Mouse (Mus musculus) left cerebral cortex, adult 9 months (tissue): ENCODE results near the gene Rps15.

Experiments used
- DNase-seq, 2 experiments: peaks; one replicate each; pipeline ENCODE4 v3.0.0; 2022; ENCODE audit warnings: low spot score in 2 of 2

Rps15 gene

GRCm38 (mm10) chr10:80260642-80261584 is 31.3 kb upstream of the Rps15 start, which contains the start of the genes Gamt and Dazap1:
TSS of gene Gamt (minus strand) at chr10:80261012.
TSS of gene Dazap1 (plus strand) at chr10:80261486.
- peak; percentile 77 to 91 for DNase-seq

- DNase-seq: peak; percentile 81 to 94
Measured at GRCm38 (mm10) chr10:80261585-80261968, 30.7 kb upstream of the Rps15 start.

GRCm38 (mm10) chr10:80262169-80262568 is 30.1 kb upstream of the Rps15 start:
- DNase-seq: no peak

GRCm38 (mm10) chr10:80262776-80263365 is 29.4 kb upstream of the Rps15 start:
- DNase-seq: no peak

- peak; percentile 98 to 99 for DNase-seq
Measured at GRCm38 (mm10) chr10:80264341-80265148, 27.7 kb upstream of the Rps15 start.

- no peak for DNase-seq
Measured at GRCm38 (mm10) chr10:80265149-80265486, 27.1 kb upstream of the Rps15 start.

GRCm38 (mm10) chr10:80270099-80270498 is 22.2 kb upstream of the Rps15 start:
- no peak for DNase-seq

GRCm38 (mm10) chr10:80270734-80271181 is 21.5 kb upstream of the Rps15 start:
- no peak for DNase-seq

- no peak for DNase-seq
Measured at GRCm38 (mm10) chr10:80271186-80271843, 20.9 kb upstream of the Rps15 start.

GRCm38 (mm10) chr10:80271870-80272585 is 20.2 kb upstream of the Rps15 start:
- DNase-seq: no peak

- no peak for DNase-seq
Measured at GRCm38 (mm10) chr10:80273847-80274246, 18.4 kb upstream of the Rps15 start.

- DNase-seq: no peak
Measured at GRCm38 (mm10) chr10:80276238-80276637, 16.0 kb upstream of the Rps15 start.

- DNase-seq: no peak
Measured at GRCm38 (mm10) chr10:80278390-80278789, 13.9 kb upstream of the Rps15 start.

GRCm38 (mm10) chr10:80279273-80279672 is 13.0 kb upstream of the Rps15 start:
- no peak for DNase-seq

GRCm38 (mm10) chr10:80281304-80281703 is 10.9 kb upstream of the Rps15 start:
- no peak for DNase-seq

GRCm38 (mm10) chr10:80281921-80282371 is 10.3 kb upstream of the Rps15 start:
- no peak for DNase-seq

GRCm38 (mm10) chr10:80282481-80283441 is 9.5 kb upstream of the Rps15 start:
- no peak for DNase-seq

- DNase-seq: no peak
Measured at GRCm38 (mm10) chr10:80285222-80286070, 6.8 kb upstream of the Rps15 start.

GRCm38 (mm10) chr10:80288097-80288496 is 4.2 kb upstream of the Rps15 start:
- no peak for DNase-seq
